Mouse (Mus musculus): ENCODE measurements around the gene Pax6.

DNA sequence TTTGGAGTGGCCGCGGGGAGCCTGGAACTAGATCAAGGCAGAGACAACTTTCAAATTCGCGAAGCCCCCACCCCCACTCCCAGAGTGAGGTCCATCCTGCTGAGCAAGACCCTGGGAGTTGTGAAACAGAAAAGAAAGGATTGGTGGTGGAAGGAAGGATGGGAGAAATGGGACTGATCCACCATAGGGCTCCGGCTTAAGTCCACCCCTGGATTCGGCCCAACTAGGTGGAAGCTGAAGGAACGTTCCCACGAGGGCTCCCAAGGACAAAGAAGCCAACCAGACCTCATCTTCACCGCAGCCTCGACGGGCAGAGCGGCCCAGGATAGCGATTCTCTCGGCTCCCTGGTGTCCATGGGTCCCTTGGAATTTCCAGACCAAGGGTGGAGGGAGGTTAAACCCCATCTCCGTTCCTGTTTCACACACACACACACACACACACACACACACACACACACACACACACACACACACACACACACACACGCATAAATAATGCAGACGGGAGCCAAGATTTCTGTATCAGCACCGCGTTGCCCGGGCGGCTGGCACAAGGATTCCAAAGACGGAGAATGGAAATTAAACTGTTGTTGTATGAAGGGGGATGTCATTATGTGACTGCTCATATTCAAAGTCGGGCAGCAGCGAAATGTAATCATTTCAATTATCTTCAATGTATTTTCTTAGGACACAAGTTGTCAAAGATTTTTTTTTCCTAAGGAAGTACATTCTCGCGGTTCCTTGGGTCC is 7.7 kb upstream of the Pax6 start:
- TF ChIP-seq CTCF (IDR thresholded peaks at IDR 0.05; ENCODE audit: control insufficient read depth, insufficient read depth, insufficient read length) (no peak), USF1 (IDR thresholded peaks at IDR 0.05; ENCODE audit: low read depth) (no peak), MYOD1 (IDR thresholded peaks at IDR 0.05; ENCODE audit: control insufficient read depth, insufficient read length, low read depth) (no peak)

Data from C2C12 (cell line).